Mouse (Mus musculus) stomach, postnatal 0 days (tissue): ENCODE measurements around the gene Atxn10. TPM values are rescaled to one million over a fixed set of nuclear protein-coding genes. Genes with fewer than 3 reads are reported as not detected.

Experiments
- ATAC-seq: fragments of 200-750 bp; cut with Nextera tagmentation; 2 replicates; pipeline ENCODE4 v1.8.0; 2017; ENCODE audit not compliant: low FRiP score, low TSS enrichment
- DNase-seq: peaks from one replicate; pipeline ENCODE4 v3.0.0-alpha.2; 2016; ENCODE audit warnings: low spot score
- H3K27ac ChIP-seq: fragments of 300-500 bp; sonication (generic); replicated peaks from 2 replicates; pipeline ENCODE4 v1.5.1; 2014; ENCODE audit warnings: mild to moderate bottlenecking, control low read depth
- H3K27me3 ChIP-seq: fragments of 300-500 bp; sonication (generic); 2 replicates; pipeline ENCODE4 v1.6.1; 2014; ENCODE audit warnings: low read length; ENCODE audit not compliant: control insufficient read depth, insufficient read depth
- H3K36me3 ChIP-seq: fragments of 300-500 bp; sonication (generic); 2 replicates; pipeline ENCODE4 v1.6.1; 2014; ENCODE audit warnings: low read length, mixed read lengths; ENCODE audit not compliant: control insufficient read depth, insufficient read depth
- H3K4me1 ChIP-seq: fragments of 300-500 bp; sonication (generic); replicated peaks from 2 replicates; pipeline ENCODE4 v1.6.1; 2014; ENCODE audit warnings: antibody characterized with exemption; ENCODE audit not compliant: control insufficient read depth, insufficient read depth
- H3K4me2 ChIP-seq: fragments of 300-500 bp; sonication (generic); replicated peaks from 2 replicates; pipeline ENCODE4 v1.6.1; 2014; ENCODE audit warnings: low read depth, mild to moderate bottlenecking, control low read depth, moderate library complexity
- H3K4me3 ChIP-seq: fragments of 300-500 bp; sonication (generic); 2 replicates; pipeline ENCODE4 v1.5.1; 2014; ENCODE audit warnings: low read depth, low read length, control low read depth
- H3K9ac ChIP-seq: fragments of 300-500 bp; sonication (generic); 2 replicates; pipeline ENCODE4 v1.6.1; 2014; ENCODE audit warnings: mild to moderate bottlenecking, low read length, control low read depth, mixed read lengths
- H3K9me3 ChIP-seq: fragments of 300-500 bp; sonication (generic); 2 replicates; pipeline ENCODE4 v1.6.1; 2016; ENCODE audit warnings: low read length; ENCODE audit not compliant: control insufficient read depth
- CTCF ChIP-seq: IDR thresholded peaks from 2 replicates; pipeline ENCODE4 v1.5.1; 2016; ENCODE audit warnings: antibody characterized with exemption, low read depth, mild to moderate bottlenecking, moderate library complexity
- EP300 ChIP-seq: optimal IDR thresholded peaks from 2 replicates; pipeline ENCODE3; 2016; ENCODE audit warnings: antibody characterized with exemption
- WGBS: fragments of 180-500 bp; shearing (Covaris S2); extraction: QIAGEN DNeasy Blood & Tissue Kit; methylation state at CpG from one replicate; pipeline ENCODE4 v1.1.7; 2014; 5-methylcytosine and 5-hydroxymethylcytosine counted together
- polyA plus RNA-seq: library from polyadenylated mRNA; unstranded; fragments of >200 nt; fragmentation: Nextera tagmentation; extraction: Ambion mirVana; gene quantifications from 2 replicates; pipeline ENCODE4 v1.2.1, GENCODE M21; 2015

Gene Atxn10
- polyA plus RNA-seq, 1 experiment from 2014 or later: 124 TPM

DNA sequence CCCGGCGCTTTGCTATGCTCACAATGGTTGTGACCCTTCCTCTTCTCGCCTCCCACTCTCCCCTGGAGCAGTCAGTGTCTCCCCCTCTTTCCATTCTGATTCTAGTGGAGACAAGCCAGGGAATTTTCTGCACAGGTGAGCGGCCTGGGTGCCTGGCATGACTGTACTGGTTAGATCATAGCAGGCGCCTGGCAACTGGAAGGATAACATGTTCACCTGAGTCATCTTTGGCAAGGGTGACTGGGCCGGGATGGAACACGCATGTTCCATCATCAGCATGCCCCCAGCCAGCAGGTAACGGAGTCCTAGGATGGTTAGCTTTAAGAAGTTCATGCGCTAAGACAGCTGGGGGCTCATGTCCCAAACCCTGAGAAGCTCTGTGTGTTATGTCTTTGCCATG is 37.1 kb upstream of the Atxn10 start:
- Histone ChIP-seq H3K27me3 (no peaks in the 10 kb centered on the region), H3K36me3 (no peaks in the 10 kb centered on the region), H3K9me3 (no peaks in the 10 kb centered on the region), H3K4me1 (no peaks in the 10 kb centered on the region), H3K27ac (no peak overlapping the region), H3K4me2 (no peak overlapping the region), H3K4me3 (no peak overlapping the region), H3K9ac (no peak overlapping the region)
- DNase-seq (peak; percentile 27), ATAC-seq (peak; percentile 57)
- 73% methylated on average over 9 of the region's 9 CpGs for WGBS
- no peak for TF ChIP-seq CTCF
- TF ChIP-seq EP300: no peak

DNA sequence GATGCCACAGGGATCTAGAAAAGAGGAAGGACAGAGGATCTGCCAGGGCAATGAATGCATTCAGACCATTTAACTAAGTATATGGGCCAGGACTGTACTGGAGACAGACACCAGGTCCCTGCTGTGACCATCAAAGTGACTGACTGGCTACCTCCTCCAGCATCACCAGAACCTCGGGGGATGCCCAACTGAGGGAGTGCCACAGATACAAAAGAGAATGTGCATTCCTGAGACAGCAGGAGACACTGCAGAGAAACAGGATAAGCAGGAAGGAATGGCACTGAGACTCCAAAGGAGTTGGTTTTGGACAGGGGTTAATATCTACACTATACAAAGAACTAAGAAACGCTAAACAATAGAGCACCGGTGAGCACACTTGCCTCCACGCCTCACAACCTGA is 32.8 kb upstream of the Atxn10 start:
- DNase-seq: no peak
- ATAC-seq: no peak
- H3K4me1 ChIP-seq: no peaks in the 10 kb centered on the region
- no peaks in the 10 kb centered on the region for H3K9me3 ChIP-seq
- H3K27me3 ChIP-seq: no peaks in the 10 kb centered on the region
- WGBS: 43% methylated on average over 4 of the region's 4 CpGs
- H3K4me3 ChIP-seq: no peak overlapping the region
- no peak overlapping the region for H3K9ac ChIP-seq
- no peaks in the 10 kb centered on the region for H3K36me3 ChIP-seq
- no peak overlapping the region for H3K27ac ChIP-seq
- H3K4me2 ChIP-seq: no peak overlapping the region
- no peak for TF ChIP-seq EP300
- TF ChIP-seq CTCF: no peak

DNA sequence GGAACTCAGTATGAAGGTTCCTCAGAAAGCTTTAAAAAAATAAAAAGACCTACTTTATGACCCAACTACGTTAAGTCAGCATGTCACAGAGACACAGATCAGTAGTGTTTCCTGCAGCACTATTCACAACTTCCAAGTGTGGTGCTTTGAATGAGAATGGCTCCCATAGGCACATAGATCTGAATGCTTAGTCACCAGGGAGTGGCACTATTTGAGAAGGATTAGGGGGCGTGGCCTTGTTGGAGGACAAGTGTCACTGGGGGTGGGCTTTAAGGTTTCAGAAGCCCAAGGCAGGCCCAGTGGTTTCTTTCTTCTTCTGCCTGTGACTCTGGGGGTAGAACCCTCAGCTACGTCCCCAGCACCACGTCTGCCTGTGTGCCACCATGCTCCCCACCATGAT is 32.1 kb upstream of the Atxn10 start:
- 92% methylated on average over 4 of the region's 4 CpGs for WGBS
- Histone ChIP-seq H3K4me2 (no peak overlapping the region), H3K4me1 (no peaks in the 10 kb centered on the region), H3K4me3 (no peak overlapping the region), H3K9me3 (no peaks in the 10 kb centered on the region), H3K9ac (no peak overlapping the region), H3K27ac (no peak overlapping the region), H3K36me3 (no peaks in the 10 kb centered on the region), H3K27me3 (no peaks in the 10 kb centered on the region)
- ATAC-seq (no peak), DNase-seq (no peak)
- no peak for TF ChIP-seq CTCF
- TF ChIP-seq EP300: no peak

DNA sequence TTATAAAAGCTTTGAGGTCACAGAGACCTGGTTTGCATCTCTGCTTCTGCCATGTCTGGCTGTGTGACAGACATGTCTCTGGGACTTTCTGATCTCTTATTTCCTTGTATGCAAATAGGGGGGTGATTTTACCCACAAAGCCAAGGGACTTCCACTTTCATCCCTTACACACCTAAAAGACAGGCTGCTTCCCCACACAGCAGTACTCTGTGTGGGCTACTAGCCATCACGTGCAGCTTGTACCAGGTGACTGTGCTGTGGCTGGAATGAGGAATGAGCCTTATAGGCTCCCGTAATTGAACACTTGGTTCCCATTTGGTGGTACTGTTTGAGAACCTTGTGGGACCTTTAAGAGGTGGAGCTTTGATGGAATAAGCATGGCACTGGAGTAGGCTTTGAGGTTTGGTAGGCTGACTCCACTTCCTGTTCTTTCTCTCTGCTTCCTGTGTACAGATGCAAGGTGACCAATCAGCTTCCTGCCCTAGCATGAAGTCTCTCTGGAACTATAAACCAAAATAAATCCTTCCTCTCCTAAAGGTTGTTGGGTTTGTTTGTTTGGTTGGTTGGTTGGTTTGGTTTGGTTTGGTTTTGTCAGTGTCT is 28.9 kb upstream of the Atxn10 start:
- Histone ChIP-seq H3K27ac (no peak overlapping the region), H3K4me3 (no peak overlapping the region), H3K27me3 (no peaks in the 10 kb centered on the region), H3K9me3 (no peaks in the 10 kb centered on the region), H3K4me1 (no peaks in the 10 kb centered on the region), H3K36me3 (no peaks in the 10 kb centered on the region), H3K9ac (no peak overlapping the region), H3K4me2 (no peak overlapping the region)
- TF ChIP-seq EP300 (no peak), CTCF (no peak)
- ATAC-seq (no peak), DNase-seq (no peak)
- WGBS: 91% methylated on average over 2 of the region's 2 CpGs

DNA sequence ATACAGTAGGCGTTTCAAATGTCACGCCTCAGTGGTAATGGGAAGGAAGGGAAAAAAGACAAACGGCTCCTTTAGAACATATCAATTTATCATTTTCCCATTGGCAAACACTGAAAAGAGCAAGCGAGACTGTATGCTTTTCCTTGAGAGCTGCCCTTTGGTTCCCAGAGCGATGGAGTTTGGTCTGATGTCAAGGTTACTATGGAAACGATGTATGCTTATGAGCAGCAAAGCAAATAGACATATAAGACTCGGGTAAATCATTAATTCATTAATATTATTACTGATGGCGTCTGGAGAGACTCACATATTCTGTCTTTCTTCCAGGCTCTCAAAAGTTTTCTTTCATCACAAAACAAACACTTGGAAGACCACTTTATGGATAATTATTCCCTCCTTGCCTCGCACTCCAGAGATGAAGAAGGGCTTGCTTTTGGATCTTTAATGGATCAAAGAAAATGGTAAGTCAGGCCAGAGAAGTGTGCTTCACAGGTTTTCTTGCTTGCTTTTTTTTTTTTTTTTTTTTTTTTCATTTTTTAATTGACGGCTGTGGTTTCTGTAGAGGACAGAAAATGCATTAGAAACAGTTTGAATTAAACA is 24.9 kb upstream of the Atxn10 start:
- Histone ChIP-seq H3K4me1 (no peaks in the 10 kb centered on the region), H3K27me3 (no peaks in the 10 kb centered on the region), H3K27ac (no peak overlapping the region), H3K36me3 (no peaks in the 10 kb centered on the region), H3K9me3 (no peaks in the 10 kb centered on the region), H3K4me3 (no peak overlapping the region), H3K9ac (no peak overlapping the region), H3K4me2 (no peak overlapping the region)
- DNase-seq (peak; percentile 50), ATAC-seq (peak; percentile 84)
- no peak for TF ChIP-seq CTCF
- TF ChIP-seq EP300: no peak
- WGBS: 32% methylated on average over 10 of the region's 10 CpGs

DNA sequence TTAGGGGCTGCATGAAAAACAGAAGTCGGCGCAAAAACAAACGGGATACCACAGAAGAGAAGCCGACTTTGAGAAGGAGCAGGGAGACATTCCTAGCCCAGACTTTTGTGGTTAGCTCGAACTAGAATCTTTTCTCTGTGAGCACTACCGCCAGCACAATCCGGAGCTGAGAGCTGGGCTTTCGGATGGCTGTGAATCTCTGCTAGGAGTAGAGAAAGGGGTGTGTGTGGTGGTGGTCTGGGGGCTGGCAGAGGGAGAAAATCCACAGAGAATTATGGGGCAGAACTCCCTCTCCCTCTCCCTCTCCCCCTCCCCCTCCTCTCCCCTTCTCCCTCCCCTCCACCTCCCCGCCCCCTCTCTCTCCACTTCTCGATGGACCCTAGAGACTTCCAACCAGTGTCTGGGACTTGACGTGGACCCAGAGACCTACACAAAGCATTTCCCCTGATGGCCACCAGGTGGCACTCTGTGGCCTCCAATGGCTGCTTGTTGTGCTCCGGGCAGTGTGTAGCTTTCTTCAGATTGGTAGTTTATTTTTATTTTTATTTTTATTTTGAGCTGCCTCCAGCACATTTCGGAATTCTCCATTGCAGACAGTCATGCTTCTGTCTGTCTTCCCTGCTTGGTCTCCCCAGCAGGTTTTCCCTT is 20.5 kb upstream of the Atxn10 start:
- TF ChIP-seq CTCF (peak; percentile 90), EP300 (no peak)

More for the DNA sequence above, 20.5 kb upstream of the Atxn10 start:
- Histone ChIP-seq H3K4me2 (no peak overlapping the region), H3K9ac (no peak overlapping the region), H3K36me3 (no peaks in the 10 kb centered on the region), H3K4me3 (no peak overlapping the region), H3K27ac (no peak overlapping the region), H3K4me1 (no peaks in the 10 kb centered on the region), H3K27me3 (no peaks in the 10 kb centered on the region), H3K9me3 (no peaks in the 10 kb centered on the region)
- DNase-seq: peak; percentile 78
- 41% methylated on average over 11 of the region's 13 CpGs for WGBS
- 0 out of 2 replicates have a peak, but pooled peaks have one; percentile 49 for ATAC-seq
